Mouse (Mus musculus) embryonic facial prominence, embryonic 15.5 days (tissue): ENCODE results near the gene Ms4a12. TPM values are rescaled to one million over a fixed set of nuclear protein-coding genes. Genes with fewer than 3 reads are reported as not detected.

ENCODE experiments used
- ATAC-seq: fragments of 200-750 bp; cut with Nextera tagmentation; 2 replicates; pipeline ENCODE4 v1.8.0; 2017; ENCODE audit warnings: low read depth, moderate TSS enrichment; ENCODE audit not compliant: insufficient number of reproducible peaks, low FRiP score, low TSS enrichment
- H3K27ac ChIP-seq: fragments of 300-500 bp; sonication (generic); replicated peaks from 2 replicates; pipeline ENCODE4 v1.5.1; 2015; ENCODE audit warnings: mild to moderate bottlenecking, inconsistent platforms
- H3K27me3 ChIP-seq: fragments of 300-500 bp; sonication (generic); 2 replicates; pipeline ENCODE4 v1.6.1; 2015; ENCODE audit warnings: inconsistent platforms
- H3K36me3 ChIP-seq: fragments of 300-500 bp; sonication (generic); 2 replicates; pipeline ENCODE4 v1.6.1; 2015; ENCODE audit warnings: mild to moderate bottlenecking, inconsistent platforms
- H3K4me1 ChIP-seq: fragments of 300-500 bp; sonication (generic); 2 replicates; pipeline ENCODE4 v1.6.1; 2015; ENCODE audit warnings: inconsistent platforms
- H3K4me2 ChIP-seq: fragments of 300-500 bp; sonication (generic); replicated peaks from 2 replicates; pipeline ENCODE4 v1.6.1; 2015; ENCODE audit warnings: mild to moderate bottlenecking, inconsistent platforms
- H3K4me3 ChIP-seq: fragments of 300-500 bp; sonication (generic); replicated peaks from 2 replicates; pipeline ENCODE4 v1.5.1; 2015; ENCODE audit warnings: mild to moderate bottlenecking, inconsistent platforms
- H3K9ac ChIP-seq: fragments of 300-500 bp; sonication (generic); 2 replicates; pipeline ENCODE4 v1.6.1; 2015; ENCODE audit warnings: inconsistent platforms
- H3K9me3 ChIP-seq: fragments of 300-500 bp; sonication (generic); replicated peaks from 2 replicates; pipeline ENCODE4 v1.6.1; 2016; ENCODE audit warnings: inconsistent platforms
- WGBS: fragments of 180-500 bp; shearing (Covaris S2); methylation state at CpG from one replicate; pipeline ENCODE4 v1.1.7; 2015; 5-methylcytosine and 5-hydroxymethylcytosine counted together
- polyA plus RNA-seq: library from polyadenylated mRNA; unstranded; fragments of >200 nt; fragmentation: Nextera tagmentation; extraction: Ambion mirVana; gene quantifications from 2 replicates; pipeline ENCODE4 v1.2.1, GENCODE M21; 2015

Gene Ms4a12
- polyA plus RNA-seq, 1 experiment from 2014 or later, result not detected

DNA sequence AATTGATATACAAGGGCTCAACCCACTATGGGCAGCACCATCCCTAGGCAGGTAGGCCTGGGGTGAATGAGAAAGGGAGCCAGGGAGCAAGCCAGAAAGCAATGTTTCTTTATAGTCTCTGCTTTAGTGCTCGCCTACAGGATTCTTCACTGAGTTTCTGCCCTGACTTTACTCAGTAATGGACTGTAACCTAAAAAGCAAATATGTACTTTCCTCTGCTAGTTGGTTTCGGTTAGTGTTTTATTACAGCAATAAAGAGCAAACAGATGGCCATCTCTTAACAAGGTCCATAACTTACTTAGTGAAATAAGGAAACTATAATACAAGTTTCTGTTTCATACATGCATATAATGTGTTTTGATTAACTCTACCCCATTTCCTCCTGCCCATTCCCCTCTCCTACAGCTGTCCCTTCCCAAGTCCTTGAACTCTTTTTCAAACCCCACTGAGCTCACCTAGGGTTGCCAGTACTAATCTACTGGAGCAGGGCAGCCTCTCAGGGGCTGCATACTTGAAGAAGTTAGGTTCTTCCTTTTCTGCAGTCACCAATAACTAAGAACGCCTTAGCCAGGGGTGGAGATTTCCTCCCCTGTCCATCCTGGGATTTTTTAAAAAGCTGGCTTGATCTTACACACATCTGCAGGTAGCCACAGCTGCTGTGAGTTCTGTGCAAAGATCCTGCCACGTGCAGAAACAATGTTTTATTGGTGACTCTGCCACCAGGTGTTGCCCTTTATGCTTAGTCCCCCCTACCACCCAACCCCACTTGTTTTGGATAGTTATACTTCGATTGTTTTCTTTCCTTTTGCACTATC lies 2.9 kb upstream of the Ms4a12 start:
- no peak for ATAC-seq
- Histone ChIP-seq H3K9ac (no peak overlapping the region), H3K27me3 (no peaks in the 10 kb centered on the region), H3K36me3 (no peaks in the 10 kb centered on the region), H3K27ac (no peak overlapping the region), H3K4me3 (no peak overlapping the region), H3K9me3 (no peaks in the 10 kb centered on the region), H3K4me2 (no peak overlapping the region), H3K4me1 (no peaks in the 10 kb centered on the region)
- 57% methylated on average over 5 of the region's 5 CpGs for WGBS

DNA sequence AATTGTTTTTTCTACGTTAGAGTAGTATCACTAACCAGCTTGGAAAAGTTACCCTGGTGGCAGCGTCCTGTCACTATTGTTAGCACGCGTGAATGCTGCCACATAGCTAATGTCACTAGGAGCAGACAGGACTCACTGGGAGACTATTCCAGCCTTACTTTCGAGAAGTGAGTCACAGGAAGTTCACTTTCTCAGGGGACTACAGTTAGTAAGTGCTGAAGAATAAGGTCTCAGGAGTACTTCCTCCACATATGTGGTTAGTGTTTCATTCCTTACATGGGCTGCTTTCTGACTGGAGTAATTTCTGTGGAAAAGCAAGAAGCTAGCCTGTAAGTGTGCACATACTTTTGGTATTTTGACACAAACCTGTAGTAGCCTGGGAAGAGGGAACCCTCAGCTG lies 2.0 kb upstream of the Ms4a12 start:
- no peak overlapping the region for H3K4me2 ChIP-seq
- H3K9ac ChIP-seq, result no peak overlapping the region
- H3K36me3 ChIP-seq, result no peaks in the 10 kb centered on the region
- no peak overlapping the region for H3K27ac ChIP-seq
- H3K4me3 ChIP-seq, result no peak overlapping the region
- H3K9me3 ChIP-seq, result no peaks in the 10 kb centered on the region
- no peaks in the 10 kb centered on the region for H3K27me3 ChIP-seq
- ATAC-seq, result no peak
- H3K4me1 ChIP-seq, result no peaks in the 10 kb centered on the region
- WGBS, result 73% methylated on average over 5 of the region's 5 CpGs

DNA sequence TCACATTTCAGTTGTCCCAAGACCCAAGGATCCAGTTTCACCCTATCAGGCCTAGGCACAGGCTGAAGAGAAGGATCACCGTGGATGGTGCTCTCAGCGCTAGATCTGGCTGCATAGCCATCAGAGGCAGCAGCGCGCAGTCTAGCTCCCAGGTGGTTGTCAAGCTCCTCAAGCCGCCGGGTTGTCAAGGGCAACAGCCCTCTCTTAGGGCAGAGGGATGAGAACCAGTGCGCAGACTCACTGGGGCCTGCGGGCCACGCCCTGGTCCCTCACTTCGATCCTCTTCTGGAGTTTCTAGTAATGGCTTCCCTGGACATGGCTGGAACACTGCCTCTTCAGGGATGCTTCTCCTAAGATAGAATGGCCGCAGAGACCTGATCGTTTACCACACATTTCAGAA lies 35.7 kb downstream of the Ms4a12 start, which contains the start of gene Ms4a13:
Ms4a13 (minus strand) TSS at position 192 of the 400 bp plus-strand sequence.
- Histone ChIP-seq H3K9ac (no peak within 1 kb of the TSS), H3K9me3 (no peaks in the 10 kb centered on the region), H3K36me3 (no peaks in the 10 kb centered on the region), H3K4me2 (no peak within 1 kb of the TSS), H3K27me3 (no peaks in the 10 kb centered on the region), H3K27ac (no peak within 1 kb of the TSS), H3K4me3 (no peak within 1 kb of the TSS), H3K4me1 (no peaks in the 10 kb centered on the region)
- ATAC-seq, result no peak
- 63% methylated on average over 12 of the region's 12 CpGs for WGBS

DNA sequence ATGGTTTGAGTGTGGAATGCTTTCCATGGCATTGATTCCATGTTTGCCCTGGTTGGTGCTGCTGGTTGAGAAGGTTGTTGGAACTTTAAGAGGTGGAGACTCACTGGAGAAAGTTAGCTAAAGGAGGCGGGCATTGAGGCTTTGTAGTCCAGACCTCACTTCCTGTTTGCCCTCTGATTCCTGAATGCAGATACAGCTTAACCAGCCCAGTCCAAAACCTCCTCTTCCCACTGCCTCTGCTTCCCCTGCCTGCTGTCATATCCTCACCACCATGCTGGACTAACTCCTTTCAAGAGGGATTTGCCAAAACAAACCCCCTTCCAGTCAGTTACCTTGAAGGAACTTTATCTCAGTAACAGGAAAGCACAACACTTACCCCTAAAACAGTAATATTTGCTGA lies 39.7 kb downstream of the Ms4a12 start:
- Histone ChIP-seq H3K9ac (no peak overlapping the region), H3K4me3 (no peak overlapping the region), H3K4me1 (no peaks in the 10 kb centered on the region), H3K27ac (no peak overlapping the region), H3K36me3 (no peaks in the 10 kb centered on the region), H3K4me2 (no peak overlapping the region), H3K27me3 (no peaks in the 10 kb centered on the region), H3K9me3 (no peaks in the 10 kb centered on the region)
- WGBS, result 48% methylated on average over 1 of the region's 1 CpGs
- ATAC-seq, result no peak

DNA sequence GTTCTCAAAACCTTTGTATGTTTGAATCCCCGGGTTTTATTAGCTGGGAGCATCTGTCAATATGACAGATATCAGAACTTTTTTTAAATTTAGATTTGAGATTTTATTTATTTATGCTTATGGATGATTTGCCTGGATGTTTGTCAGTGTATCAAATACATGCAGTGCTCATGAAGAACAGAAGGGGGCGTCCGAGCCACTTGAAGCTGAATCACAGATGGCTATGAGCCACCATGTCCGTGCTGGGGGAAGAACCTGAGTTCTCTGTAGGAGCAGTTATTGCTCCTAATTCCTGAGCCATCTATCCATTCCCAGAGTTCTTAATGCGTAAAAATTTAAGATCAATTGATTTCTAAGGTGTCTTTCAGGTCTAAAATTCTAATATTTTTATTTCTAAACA lies 48.1 kb downstream of the Ms4a12 start:
- 17% methylated on average over 5 of the region's 5 CpGs for WGBS
- Histone ChIP-seq H3K27me3 (no peaks in the 10 kb centered on the region), H3K27ac (no peak overlapping the region), H3K9ac (no peak overlapping the region), H3K4me1 (no peaks in the 10 kb centered on the region), H3K9me3 (no peaks in the 10 kb centered on the region), H3K4me3 (no peak overlapping the region), H3K36me3 (no peaks in the 10 kb centered on the region), H3K4me2 (no peak overlapping the region)
- ATAC-seq, result no peak

DNA sequence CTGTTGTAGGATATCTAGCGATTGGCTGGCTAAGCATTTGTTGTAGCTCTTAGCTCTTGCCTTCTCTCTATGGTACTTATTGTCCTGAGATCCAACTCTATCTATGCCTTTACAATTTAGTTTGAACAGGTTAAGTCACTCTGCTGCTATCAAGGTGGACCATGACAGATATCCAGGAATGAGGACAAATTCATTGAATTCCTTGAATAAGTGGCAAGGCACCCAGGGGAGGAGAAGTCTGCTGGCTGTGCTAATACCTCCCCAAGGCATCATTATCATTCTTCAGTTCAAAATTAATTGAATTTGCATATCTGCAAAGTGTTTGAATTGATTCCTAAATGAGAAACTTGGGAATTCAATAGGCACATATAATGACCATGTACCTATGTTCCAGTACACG lies 54.8 kb downstream of the Ms4a12 start:
- Histone ChIP-seq H3K27ac (no peak overlapping the region), H3K9ac (no peak overlapping the region), H3K9me3 (no peaks in the 10 kb centered on the region), H3K27me3 (no peaks in the 10 kb centered on the region), H3K36me3 (no peaks in the 10 kb centered on the region), H3K4me3 (no peak overlapping the region), H3K4me1 (no peaks in the 10 kb centered on the region), H3K4me2 (no peak overlapping the region)
- WGBS, result 58% methylated on average over 2 of the region's 2 CpGs
- no peak for ATAC-seq

DNA sequence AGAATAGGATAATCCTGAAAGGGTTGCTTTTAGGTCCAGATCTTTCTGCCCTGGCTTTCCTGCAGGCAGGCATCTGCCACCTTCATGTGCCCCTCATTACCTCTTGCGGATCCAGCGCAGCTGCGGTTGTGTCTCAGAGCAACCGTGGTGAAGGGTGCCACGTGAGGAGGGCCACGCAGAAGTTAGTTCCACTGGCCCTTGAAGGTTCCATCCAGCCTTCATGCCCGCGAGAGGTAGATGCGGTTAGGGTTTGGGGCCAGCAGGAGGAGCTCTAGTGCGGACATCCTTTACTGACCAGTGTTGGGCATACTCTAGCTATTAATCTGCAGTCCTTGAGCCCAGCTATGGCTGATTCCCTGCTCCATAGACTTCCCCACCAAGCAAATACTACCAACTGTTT lies 67.1 kb downstream of the Ms4a12 start, which contains the start of gene 1700025F22Rik:
1700025F22Rik (minus strand) TSS at position 149 of the 400 bp plus-strand sequence.
- Histone ChIP-seq H3K27ac (no peak within 1 kb of the TSS), H3K4me1 (no peaks in the 10 kb centered on the region), H3K9ac (no peak within 1 kb of the TSS), H3K4me3 (no peak within 1 kb of the TSS), H3K27me3 (no peaks in the 10 kb centered on the region; the same call in 1 of the 2 replicates), H3K9me3 (no peaks in the 10 kb centered on the region), H3K4me2 (no peak within 1 kb of the TSS), H3K36me3 (no peaks in the 10 kb centered on the region)
- 42% methylated on average over 10 of the region's 10 CpGs for WGBS
- ATAC-seq, result no peak

Other genes starting within 250 kb of the Ms4a12 start
- gene Ms4a15, start 239.2 kb downstream of the Ms4a12 start, polyA plus RNA-seq, result not detected in 2 replicates
- gene Ms4a18, start 214.4 kb downstream of the Ms4a12 start, polyA plus RNA-seq, result not detected in 2 replicates
- not detected in 2 replicates for gene Ms4a8a, start 151.3 kb downstream of the Ms4a12 start, polyA plus RNA-seq
- gene 1700017D01Rik, start 101.6 kb downstream of the Ms4a12 start, polyA plus RNA-seq, result not detected in 2 replicates
- not detected in 2 replicates for gene 1700025F22Rik, start 67.1 kb downstream of the Ms4a12 start, polyA plus RNA-seq
- gene Ms4a13, start 35.7 kb downstream of the Ms4a12 start, polyA plus RNA-seq, result not detected in 2 replicates
- gene Ms4a1, start 33.8 kb upstream of the Ms4a12 start, polyA plus RNA-seq, result not detected in 2 replicates
- gene Ms4a5, start 51.4 kb upstream of the Ms4a12 start, polyA plus RNA-seq, result not detected in 2 replicates
- gene Ms4a14, start 82.0 kb upstream of the Ms4a12 start, polyA plus RNA-seq, result 0.08 and 0.17 TPM in 2 replicates
- 11.1 and 11.2 TPM in 2 replicates for gene Ms4a7, start 103.7 kb upstream of the Ms4a12 start, polyA plus RNA-seq
- 10.3 and 13.0 TPM in 2 replicates for gene Ms4a4a, start 143.1 kb upstream of the Ms4a12 start, polyA plus RNA-seq
- gene Ms4a4c, start 172.3 kb upstream of the Ms4a12 start, polyA plus RNA-seq, result 1.1 and 1.8 TPM in 2 replicates
- not detected in 2 replicates for gene Ms4a4b, start 211.1 kb upstream of the Ms4a12 start, polyA plus RNA-seq
- gene Ms4a6c, start 236.9 kb upstream of the Ms4a12 start, polyA plus RNA-seq, result 10.0 and 12.5 TPM in 2 replicates